Mouse (Mus musculus): ENCODE data around the gene Jaml. TPM values are rescaled to one million over a fixed set of nuclear protein-coding genes. Genes with fewer than 3 reads are reported as not detected.

Jaml gene
- polyA plus RNA-seq, 1 experiment from 2014 or later = 2.2 TPM

- Histone ChIP-seq H3K27ac (no peak overlapping the region), H3K27me3 (ENCODE audit: insufficient read depth, poor library complexity, severe bottlenecking) (peaks cover 49% of the 10 kb centered on the region), H3K36me3 (no peaks in the 10 kb centered on the region), H3K9me3 (no peaks in the 10 kb centered on the region), H3K4me3 (no peak overlapping the region), H3K4me1 (no peaks in the 10 kb centered on the region)
- DNase-seq (ENCODE audit: low spot score) = no peak
- 73% methylated on average over 1 of the region's 1 CpGs for WGBS
Observed at GRCm38 (mm10) chr9:45049731-45050130, 29.3 kb upstream of the Jaml start.

- Histone ChIP-seq H3K9me3 (no peaks in the 10 kb centered on the region), H3K27ac (no peak overlapping the region)
Observed at GRCm38 (mm10) chr9:45050301-45050700, 28.7 kb upstream of the Jaml start.

GRCm38 (mm10) chr9:45055082-45055713 is 23.8 kb upstream of the Jaml start, which contains the start of gene Mpzl3:
Mpzl3 (plus strand) TSS chr9:45055186.
- DNase-seq (ENCODE audit: low spot score) = peak; percentile 93
- H3K4me1 ChIP-seq = no peaks in the 10 kb centered on the region
- H3K36me3 ChIP-seq = no peaks in the 10 kb centered on the region
- under 1% methylated on average over 33 of the region's 33 CpGs for WGBS
- H3K27me3 ChIP-seq (ENCODE audit: insufficient read depth, poor library complexity, severe bottlenecking) = peaks cover 50% of the 10 kb centered on the region; the same call in 1 of the 2 replicates
- no peaks in the 10 kb centered on the region for H3K9me3 ChIP-seq
- H3K27ac ChIP-seq = peak within 1 kb of the TSS; percentile 93
- peak within 1 kb of the TSS; percentile 77 for H3K4me3 ChIP-seq

More at GRCm38 (mm10) chr9:45050301-45050700, 28.7 kb upstream of the Jaml start:
- peaks cover 44% of the 10 kb centered on the region for H3K27me3 ChIP-seq (ENCODE audit: insufficient read depth, poor library complexity, severe bottlenecking)
- DNase-seq (ENCODE audit: low spot score) = peak; percentile 54
- WGBS = 86% methylated on average over 2 of the region's 2 CpGs
- no peak overlapping the region for H3K4me3 ChIP-seq
- H3K36me3 ChIP-seq = no peaks in the 10 kb centered on the region
- no peaks in the 10 kb centered on the region for H3K4me1 ChIP-seq

DNA sequence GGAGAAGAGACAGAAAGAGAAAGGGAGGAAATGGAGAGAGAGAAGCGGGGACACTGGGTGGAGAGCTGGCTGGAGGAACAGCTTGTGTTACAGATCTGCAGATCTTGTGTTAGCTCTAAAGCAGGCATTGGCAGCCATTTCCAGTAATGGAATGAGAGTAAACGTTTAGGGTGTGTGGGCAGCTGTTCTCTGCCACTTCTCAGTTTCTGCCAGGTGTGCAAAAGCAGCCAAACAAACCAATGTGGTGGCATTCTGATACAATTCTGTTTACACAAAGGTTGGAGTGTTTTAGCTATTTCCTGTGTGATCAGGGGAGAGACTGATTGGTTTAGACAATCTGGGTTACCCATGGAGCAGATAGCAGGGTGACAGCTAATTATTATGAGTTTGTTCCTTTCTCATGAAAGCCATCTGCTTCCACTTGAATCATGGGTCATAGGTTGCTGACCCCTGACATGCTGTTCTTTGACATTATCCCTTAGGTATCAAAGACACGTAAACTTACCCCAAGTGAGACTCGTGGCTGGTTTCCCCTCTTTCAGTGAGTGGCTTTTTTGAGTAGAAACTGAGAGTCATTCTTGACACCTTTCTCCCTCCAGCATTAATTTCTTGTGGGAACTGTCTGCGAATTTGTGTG is 20.6 kb upstream of the Jaml start:
- H3K9me3 ChIP-seq = no peaks in the 10 kb centered on the region
- H3K27ac ChIP-seq = no peak overlapping the region
- H3K36me3 ChIP-seq = no peaks in the 10 kb centered on the region
- no peak overlapping the region for H3K4me3 ChIP-seq
- WGBS = 47% methylated on average over 5 of the region's 5 CpGs
- H3K27me3 ChIP-seq (ENCODE audit: insufficient read depth, poor library complexity, severe bottlenecking) = peaks cover 42% of the 10 kb centered on the region; the same call in 1 of the 2 replicates
- H3K4me1 ChIP-seq = no peaks in the 10 kb centered on the region
- peak; percentile 6 for DNase-seq (ENCODE audit: low spot score)

DNA sequence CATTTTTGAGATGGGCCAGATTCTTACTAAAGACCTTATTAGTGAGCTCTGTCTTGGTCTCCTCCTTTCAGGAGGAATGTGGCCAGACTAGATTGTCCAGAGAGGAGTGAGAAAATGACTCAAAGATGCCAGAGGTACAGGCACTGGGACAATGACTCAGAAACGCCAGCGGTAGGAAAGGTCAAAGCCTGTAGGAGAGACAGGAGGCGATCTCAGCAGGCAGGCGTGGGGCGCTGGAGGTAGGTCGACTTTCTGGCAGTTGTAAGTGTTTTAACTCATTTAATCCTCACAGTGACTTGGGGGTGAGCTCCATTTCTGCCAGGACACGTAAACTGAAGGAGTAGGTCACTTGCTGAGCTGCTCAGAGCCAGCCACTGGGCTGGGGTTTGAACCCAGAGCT is 18.8 kb upstream of the Jaml start:
- Histone ChIP-seq H3K36me3 (no peaks in the 10 kb centered on the region), H3K9me3 (no peaks in the 10 kb centered on the region), H3K27me3 (ENCODE audit: insufficient read depth, poor library complexity, severe bottlenecking) (peaks cover 31% of the 10 kb centered on the region; the same call in 1 of the 2 replicates), H3K4me1 (no peaks in the 10 kb centered on the region), H3K4me3 (no peak overlapping the region), H3K27ac (no peak overlapping the region)
- DNase-seq (ENCODE audit: low spot score) = peak; percentile 51
- 33% methylated on average over 7 of the region's 7 CpGs for WGBS

- peaks cover 23% of the 10 kb centered on the region; the same call in 1 of the 2 replicates for H3K27me3 ChIP-seq (ENCODE audit: insufficient read depth, poor library complexity, severe bottlenecking)
- DNase-seq (ENCODE audit: low spot score) = no peak
Observed at GRCm38 (mm10) chr9:45062677-45063076, 16.3 kb upstream of the Jaml start.

DNA sequence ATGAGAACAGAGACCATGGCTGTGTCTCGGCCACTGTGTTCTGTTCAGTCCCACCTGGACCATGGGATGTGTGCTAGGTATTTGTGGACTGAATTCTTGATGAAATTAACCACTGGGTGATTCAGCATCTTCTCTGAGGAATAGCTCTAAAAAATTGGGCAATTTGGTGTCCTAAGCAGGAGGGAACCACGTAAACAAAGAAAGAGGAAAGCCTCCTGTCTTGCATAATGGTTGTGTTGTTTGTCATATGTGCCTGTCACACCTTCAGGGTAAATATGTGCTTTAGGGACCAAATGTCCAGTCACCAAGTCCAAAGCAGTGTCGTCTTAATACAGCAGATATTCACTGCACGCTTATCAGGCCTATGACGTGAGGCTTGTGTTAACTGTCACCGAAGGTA is 14.6 kb upstream of the Jaml start:
- DNase-seq (ENCODE audit: low spot score) = no peak
- H3K27ac ChIP-seq = no peak overlapping the region

More at GRCm38 (mm10) chr9:45062677-45063076, 16.3 kb upstream of the Jaml start:
- Histone ChIP-seq H3K4me3 (no peak overlapping the region), H3K27ac (no peak overlapping the region), H3K36me3 (no peaks in the 10 kb centered on the region), H3K9me3 (no peaks in the 10 kb centered on the region), H3K4me1 (no peaks in the 10 kb centered on the region)
- 65% methylated on average over 3 of the region's 3 CpGs for WGBS

GRCm38 (mm10) chr9:45066735-45067134 is 12.2 kb upstream of the Jaml start:
- Histone ChIP-seq H3K4me3 (no peak overlapping the region), H3K36me3 (no peaks in the 10 kb centered on the region), H3K9me3 (no peaks in the 10 kb centered on the region), H3K27ac (no peak overlapping the region), H3K4me1 (no peaks in the 10 kb centered on the region), H3K27me3 (ENCODE audit: insufficient read depth, poor library complexity, severe bottlenecking) (no peaks in the 10 kb centered on the region)
- WGBS = 75% methylated on average over 4 of the region's 4 CpGs
- no peak for DNase-seq (ENCODE audit: low spot score)

More for the DNA sequence above, 14.6 kb upstream of the Jaml start:
- no peaks in the 10 kb centered on the region for H3K36me3 ChIP-seq
- WGBS = 78% methylated on average over 6 of the region's 6 CpGs
- peaks cover 14% of the 10 kb centered on the region; the same call in 1 of the 2 replicates for H3K27me3 ChIP-seq (ENCODE audit: insufficient read depth, poor library complexity, severe bottlenecking)
- H3K4me3 ChIP-seq = no peak overlapping the region
- H3K9me3 ChIP-seq = no peaks in the 10 kb centered on the region
- no peaks in the 10 kb centered on the region for H3K4me1 ChIP-seq

- H3K36me3 ChIP-seq = no peaks in the 10 kb centered on the region
- H3K27ac ChIP-seq = no peak overlapping the region
- no peaks in the 10 kb centered on the region for H3K27me3 ChIP-seq (ENCODE audit: insufficient read depth, poor library complexity, severe bottlenecking)
- H3K4me3 ChIP-seq = no peak overlapping the region
- WGBS = 44% methylated on average over 3 of the region's 3 CpGs
- no peak for DNase-seq (ENCODE audit: low spot score)
- no peaks in the 10 kb centered on the region for H3K4me1 ChIP-seq
- no peaks in the 10 kb centered on the region for H3K9me3 ChIP-seq
Observed at GRCm38 (mm10) chr9:45071800-45072199, 7.2 kb upstream of the Jaml start.

GRCm38 (mm10) chr9:45077859-45078258 is 1.1 kb upstream of the Jaml start:
- no peak for DNase-seq (ENCODE audit: low spot score)
- Histone ChIP-seq H3K27me3 (ENCODE audit: insufficient read depth, poor library complexity, severe bottlenecking) (no peaks in the 10 kb centered on the region; the same call in 1 of the 2 replicates), H3K9me3 (no peaks in the 10 kb centered on the region), H3K4me1 (no peaks in the 10 kb centered on the region), H3K4me3 (no peak overlapping the region), H3K27ac (no peak overlapping the region), H3K36me3 (no peaks in the 10 kb centered on the region)
- WGBS = 52% methylated on average over 3 of the region's 3 CpGs

DNA sequence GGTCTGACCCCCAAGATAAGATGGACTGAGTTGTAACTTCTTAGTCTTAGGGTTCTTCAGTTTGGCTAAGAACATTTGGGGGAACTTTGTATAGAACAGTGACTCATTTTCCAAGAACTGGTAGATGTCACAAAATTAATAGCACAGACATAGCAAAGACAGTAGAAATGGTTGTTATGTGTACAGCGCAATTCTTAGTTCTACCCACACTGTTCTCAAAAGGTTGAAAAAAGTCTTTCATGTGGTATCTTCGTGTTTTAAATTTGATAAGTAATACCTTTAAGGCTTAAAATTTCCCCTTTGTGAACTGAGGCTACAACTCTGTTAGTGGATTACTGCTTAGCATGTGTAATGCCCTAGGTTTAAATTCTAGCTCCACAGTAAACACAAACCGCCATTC is 4.1 kb downstream of the Jaml start:
- Histone ChIP-seq H3K9me3 (no peaks in the 10 kb centered on the region), H3K27me3 (ENCODE audit: insufficient read depth, poor library complexity, severe bottlenecking) (peaks cover 19% of the 10 kb centered on the region; the same call in 1 of the 2 replicates), H3K4me3 (no peak overlapping the region), H3K36me3 (no peaks in the 10 kb centered on the region), H3K4me1 (no peaks in the 10 kb centered on the region), H3K27ac (no peak overlapping the region)
- WGBS = 86% methylated on average over 3 of the region's 3 CpGs
- DNase-seq (ENCODE audit: low spot score) = no peak

GRCm38 (mm10) chr9:45084556-45084955 is 5.6 kb downstream of the Jaml start:
- 72% methylated on average over 5 of the region's 5 CpGs for WGBS
- Histone ChIP-seq H3K27ac (no peak overlapping the region), H3K9me3 (no peaks in the 10 kb centered on the region), H3K27me3 (ENCODE audit: insufficient read depth, poor library complexity, severe bottlenecking) (peaks cover 19% of the 10 kb centered on the region; the same call in 1 of the 2 replicates), H3K4me3 (no peak overlapping the region), H3K36me3 (no peaks in the 10 kb centered on the region), H3K4me1 (no peaks in the 10 kb centered on the region)
- DNase-seq (ENCODE audit: low spot score) = no peak
